Mouse (Mus musculus): ENCODE measurements around the gene Treml2. TPM values are rescaled to one million over a fixed set of nuclear protein-coding genes. Genes with fewer than 3 reads are reported as not detected.
A peak's percentile ranks its signal among the peaks of the same experiment; 100 is the strongest.

The Treml2 gene
- polyA plus RNA-seq, 1 experiment from 2014 or later, result 0.15 TPM

DNA sequence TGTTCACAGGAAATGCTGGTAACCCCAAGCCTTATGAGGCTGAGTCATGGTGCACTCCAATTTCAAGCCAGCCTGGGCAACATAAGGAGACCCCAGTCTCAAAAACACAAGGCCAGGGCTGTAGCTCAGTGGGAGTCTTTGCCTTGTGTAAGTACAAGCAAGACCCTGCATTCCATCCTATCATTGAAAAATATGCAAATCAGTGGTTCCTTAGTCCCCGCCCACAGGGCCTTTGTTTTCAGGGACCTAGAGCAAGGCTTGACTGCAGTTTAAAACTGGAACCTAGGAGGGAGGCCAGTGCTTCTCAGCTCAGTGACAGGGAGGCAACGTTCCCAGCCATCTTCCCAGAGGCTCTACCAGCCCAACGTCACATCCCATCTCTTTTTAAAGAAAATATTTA lies 23.9 kb downstream of the Treml2 start:
- no peaks in the 10 kb centered on the region for H3K9me3 ChIP-seq (replicated peaks; ENCODE audit: control insufficient read depth, low read length)
- no peak overlapping the region for H3K4me3 ChIP-seq (ENCODE audit: low read depth, low read length)
- ATAC-seq (replicated peaks; ENCODE audit: insufficient number of reproducible peaks, low FRiP score, low TSS enrichment, low read depth) (no peak), DNase-seq (ENCODE audit: low spot score) (no peak)
- no peak overlapping the region for H3K4me2 ChIP-seq (ENCODE audit: low read depth, low read length)
- no peaks in the 10 kb centered on the region for H3K27me3 ChIP-seq (ENCODE audit: control insufficient read depth, insufficient read depth, low read length)
- H3K9ac ChIP-seq (replicated peaks; ENCODE audit: low read length), result no peak overlapping the region
- H3K4me1 ChIP-seq (ENCODE audit: control insufficient read depth, insufficient read depth, low read length), result no peaks in the 10 kb centered on the region
- no peaks in the 10 kb centered on the region for H3K36me3 ChIP-seq (replicated peaks; ENCODE audit: control insufficient read depth, insufficient read depth, low read depth, low read length)
- 62% methylated on average over 3 of the region's 3 CpGs for WGBS
- no peak overlapping the region for H3K27ac ChIP-seq (replicated peaks; ENCODE audit: low read depth, low read length)

- ATAC-seq (replicated peaks; ENCODE audit: insufficient number of reproducible peaks, low FRiP score, low TSS enrichment, low read depth) (no peak), DNase-seq (ENCODE audit: low spot score) (no peak)
- no peak overlapping the region for H3K4me3 ChIP-seq (ENCODE audit: low read depth, low read length)
- WGBS, result 75% methylated on average over 5 of the region's 5 CpGs
- H3K27ac ChIP-seq (replicated peaks; ENCODE audit: low read depth, low read length), result no peak overlapping the region
- H3K36me3 ChIP-seq (replicated peaks; ENCODE audit: control insufficient read depth, insufficient read depth, low read depth, low read length), result no peaks in the 10 kb centered on the region
- H3K27me3 ChIP-seq (ENCODE audit: control insufficient read depth, insufficient read depth, low read length), result no peaks in the 10 kb centered on the region
- no peaks in the 10 kb centered on the region for H3K4me1 ChIP-seq (ENCODE audit: control insufficient read depth, insufficient read depth, low read length)
- no peak overlapping the region for H3K9ac ChIP-seq (replicated peaks; ENCODE audit: low read length)
- no peaks in the 10 kb centered on the region for H3K9me3 ChIP-seq (replicated peaks; ENCODE audit: control insufficient read depth, low read length)
- no peak overlapping the region for H3K4me2 ChIP-seq (ENCODE audit: low read depth, low read length)
Observed at GRCm38 (mm10) chr17:48324258-48324657, 25.0 kb downstream of the Treml2 start.

- no peak for ATAC-seq (replicated peaks; ENCODE audit: insufficient number of reproducible peaks, low FRiP score, low TSS enrichment, low read depth)
- no peaks in the 10 kb centered on the region for H3K9me3 ChIP-seq (replicated peaks; ENCODE audit: control insufficient read depth, low read length)
- H3K4me1 ChIP-seq (ENCODE audit: control insufficient read depth, insufficient read depth, low read length), result no peaks in the 10 kb centered on the region
- no peak overlapping the region for H3K4me2 ChIP-seq (ENCODE audit: low read depth, low read length)
- no peak overlapping the region for H3K4me3 ChIP-seq (ENCODE audit: low read depth, low read length)
- H3K27ac ChIP-seq (replicated peaks; ENCODE audit: low read depth, low read length), result no peak overlapping the region
- no peak overlapping the region for H3K9ac ChIP-seq (replicated peaks; ENCODE audit: low read length)
- H3K27me3 ChIP-seq (ENCODE audit: control insufficient read depth, insufficient read depth, low read length), result no peaks in the 10 kb centered on the region
- WGBS, result 93% methylated on average over 6 of the region's 6 CpGs
- DNase-seq (ENCODE audit: low spot score), result no peak
- H3K36me3 ChIP-seq (replicated peaks; ENCODE audit: control insufficient read depth, insufficient read depth, low read depth, low read length), result no peaks in the 10 kb centered on the region
Observed at GRCm38 (mm10) chr17:48325093-48325492, 25.8 kb downstream of the Treml2 start.

- 90% methylated on average over 11 of the region's 11 CpGs for WGBS
- Histone ChIP-seq H3K36me3 (replicated peaks; ENCODE audit: control insufficient read depth, insufficient read depth, low read depth, low read length) (no peaks in the 10 kb centered on the region), H3K27ac (replicated peaks; ENCODE audit: low read depth, low read length) (no peak overlapping the region), H3K9me3 (replicated peaks; ENCODE audit: control insufficient read depth, low read length) (no peaks in the 10 kb centered on the region), H3K4me2 (ENCODE audit: low read depth, low read length) (no peak overlapping the region), H3K4me1 (ENCODE audit: control insufficient read depth, insufficient read depth, low read length) (no peaks in the 10 kb centered on the region), H3K4me3 (ENCODE audit: low read depth, low read length) (no peak overlapping the region), H3K9ac (replicated peaks; ENCODE audit: low read length) (no peak overlapping the region), H3K27me3 (ENCODE audit: control insufficient read depth, insufficient read depth, low read length) (no peaks in the 10 kb centered on the region)
- ATAC-seq (replicated peaks; ENCODE audit: insufficient number of reproducible peaks, low FRiP score, low TSS enrichment, low read depth) (no peak), DNase-seq (ENCODE audit: low spot score) (no peak)
Observed at GRCm38 (mm10) chr17:48325638-48326037, 26.3 kb downstream of the Treml2 start.

- no peaks in the 10 kb centered on the region for H3K27me3 ChIP-seq (ENCODE audit: control insufficient read depth, insufficient read depth, low read length)
- no peak for ATAC-seq (replicated peaks; ENCODE audit: insufficient number of reproducible peaks, low FRiP score, low TSS enrichment, low read depth)
- WGBS, result 87% methylated on average over 4 of the region's 4 CpGs
Observed at GRCm38 (mm10) chr17:48326656-48327055, 27.4 kb downstream of the Treml2 start.

GRCm38 (mm10) chr17:48332524-48332923 lies 33.2 kb downstream of the Treml2 start:
- Histone ChIP-seq H3K27ac (replicated peaks; ENCODE audit: low read depth, low read length) (no peak overlapping the region), H3K27me3 (ENCODE audit: control insufficient read depth, insufficient read depth, low read length) (no peaks in the 10 kb centered on the region), H3K4me3 (ENCODE audit: low read depth, low read length) (no peak overlapping the region), H3K4me1 (ENCODE audit: control insufficient read depth, insufficient read depth, low read length) (no peaks in the 10 kb centered on the region), H3K9ac (replicated peaks; ENCODE audit: low read length) (no peak overlapping the region), H3K36me3 (replicated peaks; ENCODE audit: control insufficient read depth, insufficient read depth, low read depth, low read length) (no peaks in the 10 kb centered on the region), H3K9me3 (replicated peaks; ENCODE audit: control insufficient read depth, low read length) (no peaks in the 10 kb centered on the region), H3K4me2 (ENCODE audit: low read depth, low read length) (no peak overlapping the region)
- WGBS, result 89% methylated on average over 2 of the region's 2 CpGs
- ATAC-seq (replicated peaks; ENCODE audit: insufficient number of reproducible peaks, low FRiP score, low TSS enrichment, low read depth) (no peak), DNase-seq (ENCODE audit: low spot score) (no peak)

More at GRCm38 (mm10) chr17:48326656-48327055, 27.4 kb downstream of the Treml2 start:
- Histone ChIP-seq H3K4me3 (ENCODE audit: low read depth, low read length) (no peak overlapping the region), H3K36me3 (replicated peaks; ENCODE audit: control insufficient read depth, insufficient read depth, low read depth, low read length) (no peaks in the 10 kb centered on the region), H3K4me1 (ENCODE audit: control insufficient read depth, insufficient read depth, low read length) (no peaks in the 10 kb centered on the region), H3K9me3 (replicated peaks; ENCODE audit: control insufficient read depth, low read length) (no peaks in the 10 kb centered on the region), H3K9ac (replicated peaks; ENCODE audit: low read length) (no peak overlapping the region), H3K27ac (replicated peaks; ENCODE audit: low read depth, low read length) (no peak overlapping the region), H3K4me2 (ENCODE audit: low read depth, low read length) (no peak overlapping the region)
- DNase-seq (ENCODE audit: low spot score), result no peak

DNA sequence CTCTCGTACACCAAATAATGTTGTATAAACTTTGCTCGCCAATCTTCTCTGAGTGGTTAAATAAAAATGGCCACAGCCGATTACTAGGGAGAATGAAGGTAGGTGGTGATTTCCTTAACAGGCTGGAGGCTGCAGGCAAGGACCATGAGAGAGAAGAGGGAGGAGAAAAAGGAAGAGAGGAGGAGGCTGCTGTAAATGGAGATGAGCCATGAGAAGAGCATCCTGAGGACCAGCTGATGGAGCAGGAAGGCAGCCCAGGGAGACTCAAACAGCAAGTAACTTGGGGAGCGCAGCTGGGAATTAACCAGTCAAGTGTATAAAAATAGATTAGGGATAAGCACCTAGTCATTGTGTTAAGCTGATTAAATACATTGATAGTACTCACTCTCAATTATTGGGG lies 34.9 kb downstream of the Treml2 start:
- H3K27me3 ChIP-seq (ENCODE audit: control insufficient read depth, insufficient read depth, low read length), result no peaks in the 10 kb centered on the region
- no peaks in the 10 kb centered on the region for H3K9me3 ChIP-seq (replicated peaks; ENCODE audit: control insufficient read depth, low read length)
- no peaks in the 10 kb centered on the region for H3K36me3 ChIP-seq (replicated peaks; ENCODE audit: control insufficient read depth, insufficient read depth, low read depth, low read length)
- 89% methylated on average over 4 of the region's 4 CpGs for WGBS
- no peak overlapping the region for H3K4me2 ChIP-seq (ENCODE audit: low read depth, low read length)
- H3K4me3 ChIP-seq (ENCODE audit: low read depth, low read length), result no peak overlapping the region
- H3K4me1 ChIP-seq (ENCODE audit: control insufficient read depth, insufficient read depth, low read length), result no peaks in the 10 kb centered on the region
- no peak for DNase-seq (ENCODE audit: low spot score)
- H3K9ac ChIP-seq (replicated peaks; ENCODE audit: low read length), result no peak overlapping the region
- no peak overlapping the region for H3K27ac ChIP-seq (replicated peaks; ENCODE audit: low read depth, low read length)
- ATAC-seq (replicated peaks; ENCODE audit: insufficient number of reproducible peaks, low FRiP score, low TSS enrichment, low read depth), result no peak

DNA sequence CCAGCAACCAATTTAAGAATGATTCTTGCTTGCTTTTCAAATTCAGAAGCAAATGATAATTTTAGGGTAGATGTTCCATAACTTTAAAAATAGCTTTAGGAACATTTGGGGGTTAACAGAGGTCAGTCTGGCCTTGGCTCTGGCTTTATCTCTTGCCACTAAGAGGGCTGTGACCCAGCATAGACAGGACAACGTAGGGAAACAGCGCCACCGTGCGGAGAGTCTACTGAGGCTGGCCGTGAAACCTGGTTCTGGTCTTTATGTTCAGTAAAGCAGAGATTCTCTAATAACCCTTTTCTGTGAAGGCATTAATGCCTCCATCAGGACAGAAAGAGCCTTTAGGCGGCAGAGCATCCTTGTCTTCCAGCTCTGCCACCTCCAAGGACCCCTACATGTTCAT lies 37.6 kb downstream of the Treml2 start:
- H3K4me2 ChIP-seq (ENCODE audit: low read depth, low read length), result no peak overlapping the region
- no peaks in the 10 kb centered on the region for H3K36me3 ChIP-seq (replicated peaks; ENCODE audit: control insufficient read depth, insufficient read depth, low read depth, low read length)
- DNase-seq (ENCODE audit: low spot score) (peak; percentile 85), ATAC-seq (replicated peaks; ENCODE audit: insufficient number of reproducible peaks, low FRiP score, low TSS enrichment, low read depth) (no peak)
- no peaks in the 10 kb centered on the region for H3K4me1 ChIP-seq (ENCODE audit: control insufficient read depth, insufficient read depth, low read length)
- H3K9ac ChIP-seq (replicated peaks; ENCODE audit: low read length), result no peak overlapping the region
- 2% methylated on average over 6 of the region's 6 CpGs for WGBS
- H3K9me3 ChIP-seq (replicated peaks; ENCODE audit: control insufficient read depth, low read length), result no peaks in the 10 kb centered on the region
- H3K27me3 ChIP-seq (ENCODE audit: control insufficient read depth, insufficient read depth, low read length), result no peaks in the 10 kb centered on the region
- no peak overlapping the region for H3K27ac ChIP-seq (replicated peaks; ENCODE audit: low read depth, low read length)
- H3K4me3 ChIP-seq (ENCODE audit: low read depth, low read length), result no peak overlapping the region
